Mouse (Mus musculus): ENCODE measurements around the gene Cldn8.

Cldn8 gene

GRCm38 (mm10) chr16:88563045-88563913 lies at the start of gene Cldn8:
Gene Cldn8, minus strand, starts transcription at chr16:88563183.
- no peak for DNase-seq

GRCm38 (mm10) chr16:88612712-88613111 lies 49.7 kb upstream of the Cldn8 start:
- no peak for DNase-seq

- no peak for DNase-seq
Observed at GRCm38 (mm10) chr16:88611922-88612321, 48.9 kb upstream of the Cldn8 start, which contains the start of gene Krtap24-1. Gene Krtap24-1, minus strand, starts transcription at chr16:88612279.

- DNase-seq, result no peak
Observed at GRCm38 (mm10) chr16:88604570-88604969, 41.6 kb upstream of the Cldn8 start.

- DNase-seq, result no peak
Observed at GRCm38 (mm10) chr16:88602464-88602863, 39.5 kb upstream of the Cldn8 start.

- no peak for DNase-seq
Observed at GRCm38 (mm10) chr16:88600303-88600702, 37.3 kb upstream of the Cldn8 start.

GRCm38 (mm10) chr16:88599504-88600237 lies 36.7 kb upstream of the Cldn8 start:
- DNase-seq, result no peak

- DNase-seq, result no peak
Observed at GRCm38 (mm10) chr16:88592758-88593157, 29.8 kb upstream of the Cldn8 start.

- no peak for DNase-seq
Observed at GRCm38 (mm10) chr16:88583338-88583737, 20.4 kb upstream of the Cldn8 start.

GRCm38 (mm10) chr16:88575885-88576679 lies 13.1 kb upstream of the Cldn8 start:
- no peak for DNase-seq

- no peak for DNase-seq
Observed at GRCm38 (mm10) chr16:88572904-88573404, 10.0 kb upstream of the Cldn8 start.

GRCm38 (mm10) chr16:88570136-88570535 lies 7.2 kb upstream of the Cldn8 start:
- no peak for DNase-seq

GRCm38 (mm10) chr16:88569732-88570131 lies 6.7 kb upstream of the Cldn8 start:
- no peak for DNase-seq

GRCm38 (mm10) chr16:88569096-88569495 lies 6.1 kb upstream of the Cldn8 start:
- DNase-seq, result no peak

- no peak for DNase-seq
Observed at GRCm38 (mm10) chr16:88561617-88562164, 1.3 kb downstream of the Cldn8 start.

- no peak for DNase-seq
Observed at GRCm38 (mm10) chr16:88542488-88542887, 20.5 kb downstream of the Cldn8 start.

GRCm38 (mm10) chr16:88539841-88540487 lies 23.0 kb downstream of the Cldn8 start:
- no peak for DNase-seq

- no peak for DNase-seq
Observed at GRCm38 (mm10) chr16:88511348-88511747, 51.6 kb downstream of the Cldn8 start.
